Mouse (Mus musculus) kidney, postnatal 36 days (tissue): ENCODE measurements around the gene Kif2b.

Experiments
- DNase-seq, 2 experiments: peaks; one replicate each; pipeline ENCODE4 v3.0.0; 2021 to 2022; ENCODE audit warnings: mixed read lengths in 2 of 2

Gene Kif2b

GRCm38 (mm10) chr11:91577317-91577716 is at the start of gene Kif2b:
Gene Kif2b, minus strand, starts transcription at chr11:91577558.
- no peak for DNase-seq

DNA sequence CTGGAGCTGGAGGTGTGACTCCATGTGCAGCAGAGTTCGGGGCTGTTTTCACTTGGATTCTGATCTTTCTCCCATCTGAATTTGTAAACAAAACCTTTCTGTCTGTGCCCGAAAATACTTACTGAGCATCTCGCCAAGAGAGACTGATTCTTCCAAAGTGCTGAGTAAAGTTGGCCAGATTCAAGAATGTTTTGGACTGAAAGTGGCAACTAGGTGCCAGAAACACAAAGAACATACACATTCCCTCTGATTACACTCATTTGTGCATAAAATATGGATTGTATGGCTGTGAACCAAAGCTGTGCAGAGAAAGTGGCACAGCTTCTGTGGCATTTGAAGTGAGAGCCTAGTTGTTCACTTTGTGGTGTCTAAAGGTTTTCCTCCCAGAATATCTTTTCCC is 15.7 kb upstream of the Kif2b start:
- no peak for DNase-seq

GRCm38 (mm10) chr11:91576856-91577255 is 502 bp downstream of the Kif2b start:
- no peak for DNase-seq

DNA sequence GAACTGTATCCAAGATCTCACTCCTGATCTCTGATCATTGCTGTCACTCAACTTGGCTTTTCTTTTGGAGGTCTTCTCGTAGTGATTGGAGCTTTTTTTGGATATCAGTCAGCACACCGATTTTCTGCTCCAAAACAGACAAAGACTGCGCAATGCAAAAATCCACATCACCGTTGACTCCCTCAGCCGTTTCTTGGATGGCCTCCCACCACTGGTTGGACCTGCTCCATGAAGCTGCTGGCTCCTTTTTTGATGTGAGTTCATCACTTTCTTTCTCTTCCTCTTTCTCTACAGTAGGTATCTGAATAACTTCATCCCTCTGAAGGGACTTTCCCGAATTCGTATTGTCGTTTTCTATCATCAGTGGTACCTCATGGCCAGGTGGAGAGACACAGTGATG is 2.0 kb downstream of the Kif2b start:
- no peak for DNase-seq

- DNase-seq = no peak
Measured at GRCm38 (mm10) chr11:91574477-91574876, 2.9 kb downstream of the Kif2b start.

GRCm38 (mm10) chr11:91530737-91531136 is 46.6 kb downstream of the Kif2b start:
- no peak for DNase-seq
